Mouse (Mus musculus): ENCODE measurements at regions not wholly inside any gene's neighbourhood (a gene's known extent, or its start where the extent isn't known, plus 50 kb on each side); places are given as distances from the start of the nearest gene placed in this dataset.
A peak's percentile ranks its signal among the peaks of the same experiment; 100 is the strongest.
"Not testable (repeated sequence)": the region's sequence is repeated elsewhere in the genome, so short reads cannot be mapped to it uniquely, and the experiment has no call there.

DNA sequence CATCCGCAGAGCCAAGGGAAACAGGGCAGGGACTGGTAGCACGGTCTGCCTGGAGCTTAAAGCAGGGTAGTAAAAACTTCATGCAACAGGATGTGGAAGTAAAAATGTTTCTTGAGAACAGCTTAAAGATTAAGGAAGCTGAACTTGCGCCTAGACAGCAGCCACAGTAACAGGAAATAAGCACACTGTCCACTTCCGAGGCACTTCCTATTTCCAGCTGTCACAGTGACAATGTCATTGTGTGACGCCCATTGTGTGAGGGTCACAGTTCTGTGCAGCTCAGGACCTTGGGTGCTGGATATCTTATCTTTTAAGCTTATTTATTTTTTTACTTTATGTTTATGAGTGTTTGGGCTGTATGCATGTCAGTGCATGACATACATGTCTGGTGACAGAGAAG is 147.7 kb upstream of the Ubl3 start:
- DNase-seq: no peak

GRCm38 (mm10) chr5:148697631-148698368 is 145.2 kb upstream of the Ubl3 start:
- DNase-seq: peak; percentile 78 to 79

GRCm38 (mm10) chr5:148694352-148694751 is 141.8 kb upstream of the Ubl3 start:
- no peak for DNase-seq

DNA sequence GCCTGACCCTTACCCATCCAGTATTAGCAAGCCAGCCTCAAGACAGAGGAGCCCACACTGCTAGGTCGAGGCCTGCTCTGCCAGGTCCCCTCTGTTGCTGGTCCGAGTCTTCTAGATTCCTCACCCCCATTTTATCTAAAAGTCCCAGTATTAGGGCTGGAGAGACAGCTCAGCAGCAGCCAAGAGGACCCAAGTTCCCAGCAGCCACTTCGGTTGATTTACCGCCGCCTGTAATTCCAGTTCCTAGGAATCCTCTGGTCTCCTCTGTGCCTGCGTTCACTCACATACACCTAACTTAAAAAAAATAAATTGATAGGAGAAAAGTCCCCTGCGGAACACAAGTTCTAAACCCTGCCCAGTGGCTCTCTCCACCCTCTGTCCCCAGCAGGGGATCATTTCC is 138.9 kb upstream of the Ubl3 start:
- DNase-seq: no peak

GRCm38 (mm10) chr5:148690823-148691197 is 138.2 kb upstream of the Ubl3 start:
- DNase-seq: peak in 1 of 2 experiments; percentile 43

GRCm38 (mm10) chr5:148690158-148690822 is 137.7 kb upstream of the Ubl3 start:
- DNase-seq: no peak

- no peak for DNase-seq
Observed at GRCm38 (mm10) chr5:148689297-148689696, 136.7 kb upstream of the Ubl3 start.

DNA sequence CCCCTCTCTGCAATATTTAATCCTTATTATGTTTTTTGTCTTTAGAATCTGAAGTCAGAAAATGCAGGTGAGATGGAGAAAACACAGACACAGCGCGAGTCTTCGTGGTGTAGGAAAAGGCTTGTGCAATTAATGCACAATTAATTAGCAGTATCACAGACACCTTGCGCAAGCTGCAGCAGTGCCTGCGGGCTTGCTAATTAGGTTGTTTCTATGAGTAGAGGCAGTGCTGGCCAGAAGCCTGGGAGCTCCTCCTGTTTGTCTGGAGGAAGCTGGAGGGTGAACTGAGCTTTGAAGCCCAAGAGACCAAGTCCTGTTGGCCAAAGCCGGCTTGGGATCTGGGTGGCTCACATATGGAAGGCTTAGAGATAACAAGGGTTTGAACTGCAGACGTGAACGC is 135.9 kb upstream of the Ubl3 start:
- DNase-seq: peak; percentile 61 to 68

GRCm38 (mm10) chr5:148687827-148688226 is 135.2 kb upstream of the Ubl3 start:
- no peak for DNase-seq

- DNase-seq: no peak
Observed at GRCm38 (mm10) chr5:148684216-148684615, 131.6 kb upstream of the Ubl3 start.

DNA sequence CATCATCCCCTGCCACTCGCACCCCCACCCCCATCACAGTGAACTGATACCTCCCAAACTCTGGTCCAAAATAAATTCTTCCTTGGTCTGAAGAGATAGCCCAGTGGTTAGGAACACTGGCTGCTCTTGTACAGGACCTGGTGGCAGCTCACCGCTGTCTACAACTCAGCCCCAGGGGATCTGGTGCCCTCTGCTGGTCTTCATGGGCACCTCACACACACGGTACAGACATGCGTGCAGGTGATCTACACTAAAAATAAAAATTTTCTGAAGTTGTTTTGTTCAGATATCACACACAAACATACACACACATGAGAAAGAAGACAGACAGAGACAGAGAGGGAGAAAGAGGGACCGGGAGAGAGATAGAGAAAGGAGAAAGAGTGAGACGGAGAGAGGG is 130.0 kb upstream of the Ubl3 start:
- no peak for DNase-seq

GRCm38 (mm10) chr5:148680341-148680740 is 127.8 kb upstream of the Ubl3 start:
- no peak for DNase-seq

GRCm38 (mm10) chr5:148679586-148679985 is 127.0 kb upstream of the Ubl3 start:
- no peak for DNase-seq

DNA sequence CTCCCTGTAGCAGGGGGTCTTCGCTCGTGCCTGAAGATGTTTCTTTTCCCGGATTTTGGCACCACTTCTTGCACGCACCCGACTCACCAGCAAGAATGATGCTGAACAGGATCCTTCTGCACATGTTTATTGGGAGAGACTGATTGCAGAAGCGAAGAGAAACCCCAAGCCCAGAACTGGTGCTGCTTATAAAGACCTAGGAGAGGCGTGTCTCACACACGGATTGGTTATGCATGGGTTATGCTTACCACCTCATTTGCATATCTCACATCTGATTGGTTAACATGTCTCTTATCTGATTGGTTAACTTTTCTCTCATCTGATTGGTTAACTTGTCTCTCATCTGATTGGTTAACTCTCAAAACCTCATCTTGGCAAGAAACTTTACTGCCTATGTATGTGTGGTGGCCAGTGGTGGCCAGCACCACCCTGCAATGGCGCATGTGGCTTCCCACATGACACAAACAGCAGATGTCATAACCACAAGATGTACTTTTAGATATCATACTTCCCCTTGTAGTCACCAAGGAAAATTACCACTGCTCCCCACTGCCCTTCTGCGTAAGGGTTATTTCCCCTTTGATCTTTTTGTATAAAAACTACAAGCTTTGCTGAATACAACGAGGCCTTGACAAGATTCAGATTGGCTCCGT is 125.8 kb upstream of the Ubl3 start:
- DNase-seq: not testable (repeated sequence)

DNA sequence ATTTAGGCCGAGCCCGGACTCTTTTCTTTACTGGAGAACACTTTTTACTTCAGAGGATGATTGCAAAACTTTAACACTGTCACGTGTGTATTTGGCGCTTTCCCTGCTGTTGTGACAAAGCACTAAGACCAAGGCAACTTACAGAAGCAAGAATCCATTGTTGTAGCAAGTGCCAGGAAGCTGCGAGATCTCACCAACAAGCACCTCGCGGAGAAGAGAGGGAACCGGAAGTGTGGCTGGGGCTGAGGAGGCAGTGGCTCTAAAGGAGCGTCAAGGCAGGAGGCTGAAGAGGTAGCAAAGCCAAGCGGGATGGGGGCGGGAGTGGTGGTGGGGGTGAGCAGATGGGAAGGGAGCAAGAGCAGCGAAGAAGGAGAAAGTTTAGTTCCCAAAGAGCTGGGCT is 121.7 kb upstream of the Ubl3 start:
- DNase-seq: no peak

GRCm38 (mm10) chr5:148662281-148662741 is 109.7 kb upstream of the Ubl3 start:
- peak; percentile 73 to 74 for DNase-seq

DNA sequence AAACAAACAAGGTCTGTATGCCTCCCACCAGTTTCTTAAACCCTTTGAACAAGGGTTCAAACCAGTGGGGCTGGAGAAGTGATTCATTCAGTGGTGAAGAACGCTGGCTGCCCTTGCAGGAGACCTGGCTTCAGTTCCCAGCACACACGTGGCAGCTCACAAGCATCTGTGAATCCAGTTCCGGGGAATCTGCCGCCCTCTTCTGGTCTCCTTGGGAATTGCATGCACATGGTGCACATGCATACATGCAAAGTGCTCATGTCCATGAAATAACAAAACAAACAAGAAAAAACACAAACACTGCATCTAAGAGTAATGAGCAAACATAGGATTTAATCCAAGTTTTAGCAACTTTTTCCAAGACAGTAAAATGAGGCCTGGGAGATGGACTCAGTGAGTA is 108.5 kb upstream of the Ubl3 start:
- DNase-seq: peak; percentile 32 to 61

- DNase-seq: no peak
Observed at GRCm38 (mm10) chr5:148657936-148658640, 105.5 kb upstream of the Ubl3 start.

- no peak for DNase-seq
Observed at GRCm38 (mm10) chr5:148652525-148653243, 100.1 kb upstream of the Ubl3 start.

GRCm38 (mm10) chr5:148651736-148652135 is 99.1 kb upstream of the Ubl3 start:
- no peak for DNase-seq

DNA sequence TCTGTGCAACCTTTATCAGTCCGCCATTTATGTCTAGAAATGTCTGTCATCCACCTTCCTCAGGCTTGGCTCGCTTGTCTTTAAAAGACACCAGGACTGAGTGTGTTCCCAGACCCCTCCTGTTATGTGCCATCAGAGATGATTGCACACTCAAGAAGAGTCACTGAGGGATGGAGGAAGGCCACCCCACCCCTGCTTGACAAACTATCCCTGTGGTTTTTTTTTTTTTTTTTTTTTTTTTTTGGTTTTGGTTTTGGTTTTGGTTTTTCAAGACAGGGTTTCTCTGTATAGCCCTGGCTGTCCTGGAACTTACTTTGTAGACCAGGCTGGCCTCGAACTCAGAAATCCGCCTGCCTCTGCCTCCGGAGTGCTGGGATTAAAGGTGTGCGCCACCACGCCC is 97.0 kb upstream of the Ubl3 start:
- not testable (repeated sequence) for DNase-seq

DNA sequence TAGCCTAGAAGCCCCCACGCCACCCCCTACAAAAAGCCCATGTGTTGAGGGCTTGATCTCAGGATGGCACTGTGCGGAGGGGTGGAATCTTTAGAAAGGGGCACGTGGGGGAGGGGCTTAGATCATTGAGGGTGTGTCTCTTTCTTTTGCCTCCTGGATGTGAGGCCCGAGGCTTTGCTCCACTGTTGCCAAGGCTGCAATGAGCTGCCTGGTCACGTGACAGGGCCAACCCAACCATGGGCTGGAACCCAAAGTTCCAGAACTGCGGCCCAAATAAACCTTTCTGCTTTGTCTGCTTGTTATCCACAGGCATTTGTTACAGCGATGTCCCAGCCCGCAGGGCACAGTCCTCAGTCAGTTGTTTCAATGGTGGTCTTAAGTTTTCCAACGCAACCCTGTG is 96.5 kb upstream of the Ubl3 start:
- no peak for DNase-seq

DNA sequence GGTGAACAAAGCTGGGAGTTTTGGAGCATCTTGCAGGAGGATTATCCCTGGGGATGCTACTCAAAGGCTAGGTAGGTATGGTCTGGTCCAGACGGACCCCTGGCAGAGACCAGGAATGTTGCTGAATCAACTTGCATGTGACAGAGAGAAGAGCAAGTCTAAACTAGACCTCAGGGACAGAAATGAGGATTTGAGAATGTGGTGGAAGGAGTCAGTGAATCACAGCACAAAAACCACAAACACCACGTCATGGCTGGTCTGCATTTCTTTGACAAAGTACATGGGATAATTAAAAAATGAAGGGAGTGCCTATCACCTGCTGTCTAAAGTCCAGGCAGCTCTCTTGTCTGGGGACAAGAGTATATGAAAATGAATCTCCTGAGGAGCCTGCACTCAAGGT is 95.1 kb upstream of the Ubl3 start:
- no peak for DNase-seq
